Mouse (Mus musculus): Measurements from ENCODE around the gene Cyp4f39. TPM values are rescaled to one million over a fixed set of nuclear protein-coding genes. Genes with fewer than 3 reads are reported as not detected.
"Not testable (repeated sequence)": the region's sequence is repeated elsewhere in the genome, so short reads cannot be mapped to it uniquely, and the experiment has no call there.

Cyp4f39 gene
- polyA plus RNA-seq, 1 experiment from 2014 or later: 0.98 TPM

- Histone ChIP-seq H3K4me1 (ENCODE audit: control insufficient read depth, insufficient read depth, low read length) (no peaks in the 10 kb centered on the region), H3K9me3 (replicated peaks; ENCODE audit: control insufficient read depth, low read length) (no peaks in the 10 kb centered on the region), H3K36me3 (replicated peaks; ENCODE audit: control insufficient read depth, insufficient read depth, low read depth, low read length) (no peaks in the 10 kb centered on the region), H3K27ac (replicated peaks; ENCODE audit: low read depth, low read length) (no peak overlapping the region), H3K4me2 (ENCODE audit: low read depth, low read length) (no peak overlapping the region), H3K9ac (replicated peaks; ENCODE audit: low read length) (no peak overlapping the region), H3K27me3 (ENCODE audit: control insufficient read depth, insufficient read depth, low read length) (no peaks in the 10 kb centered on the region; the same call in 1 of the 2 replicates), H3K4me3 (ENCODE audit: low read depth, low read length) (no peak overlapping the region)
- peak; percentile 85 for DNase-seq (ENCODE audit: low spot score)
- peak; percentile 77 for ATAC-seq (replicated peaks; ENCODE audit: insufficient number of reproducible peaks, low FRiP score, low TSS enrichment, low read depth)
- WGBS: 62% methylated on average over 1 of the region's 1 CpGs
Observed at GRCm38 (mm10) chr17:32494601-32495000, 42.1 kb downstream of the Cyp4f39 start.

- WGBS: 93% methylated on average over 4 of the region's 4 CpGs
- H3K9ac ChIP-seq (replicated peaks; ENCODE audit: low read length); H3K27ac ChIP-seq (replicated peaks; ENCODE audit: low read depth, low read length); H3K4me2 ChIP-seq (ENCODE audit: low read depth, low read length); ATAC-seq (replicated peaks; ENCODE audit: insufficient number of reproducible peaks, low FRiP score, low TSS enrichment, low read depth); H3K4me3 ChIP-seq (ENCODE audit: low read depth, low read length); H3K9me3 ChIP-seq (replicated peaks; ENCODE audit: control insufficient read depth, low read length); DNase-seq (ENCODE audit: low spot score); H3K27me3 ChIP-seq (ENCODE audit: control insufficient read depth, insufficient read depth, low read length); H3K36me3 ChIP-seq (replicated peaks; ENCODE audit: control insufficient read depth, insufficient read depth, low read depth, low read length); H3K4me1 ChIP-seq (ENCODE audit: control insufficient read depth, insufficient read depth, low read length): not testable (repeated sequence)
Observed at GRCm38 (mm10) chr17:32500511-32500910, 48.0 kb downstream of the Cyp4f39 start.

GRCm38 (mm10) chr17:32501051-32501450, 48.5 kb downstream of the Cyp4f39 start:
- Histone ChIP-seq H3K9me3 (replicated peaks; ENCODE audit: control insufficient read depth, low read length) (no peaks in the 10 kb centered on the region), H3K4me1 (ENCODE audit: control insufficient read depth, insufficient read depth, low read length) (no peaks in the 10 kb centered on the region), H3K27ac (replicated peaks; ENCODE audit: low read depth, low read length) (no peak overlapping the region), H3K27me3 (ENCODE audit: control insufficient read depth, insufficient read depth, low read length) (no peaks in the 10 kb centered on the region), H3K36me3 (replicated peaks; ENCODE audit: control insufficient read depth, insufficient read depth, low read depth, low read length) (no peaks in the 10 kb centered on the region), H3K4me3 (ENCODE audit: low read depth, low read length) (no peak overlapping the region), H3K4me2 (ENCODE audit: low read depth, low read length) (no peak overlapping the region), H3K9ac (replicated peaks; ENCODE audit: low read length) (no peak overlapping the region)
- ATAC-seq (replicated peaks; ENCODE audit: insufficient number of reproducible peaks, low FRiP score, low TSS enrichment, low read depth) (no peak), DNase-seq (ENCODE audit: low spot score) (no peak)
- WGBS: 68% methylated on average over 3 of the region's 3 CpGs

- ATAC-seq (replicated peaks; ENCODE audit: insufficient number of reproducible peaks, low FRiP score, low TSS enrichment, low read depth): no peak
- Histone ChIP-seq H3K27me3 (ENCODE audit: control insufficient read depth, insufficient read depth, low read length) (no peaks in the 10 kb centered on the region), H3K9me3 (replicated peaks; ENCODE audit: control insufficient read depth, low read length) (no peaks in the 10 kb centered on the region), H3K4me2 (ENCODE audit: low read depth, low read length) (no peak overlapping the region), H3K36me3 (replicated peaks; ENCODE audit: control insufficient read depth, insufficient read depth, low read depth, low read length) (no peaks in the 10 kb centered on the region), H3K27ac (replicated peaks; ENCODE audit: low read depth, low read length) (no peak overlapping the region), H3K9ac (replicated peaks; ENCODE audit: low read length) (no peak overlapping the region), H3K4me3 (ENCODE audit: low read depth, low read length) (no peak overlapping the region), H3K4me1 (ENCODE audit: control insufficient read depth, insufficient read depth, low read length) (no peaks in the 10 kb centered on the region)
- no peak for DNase-seq (ENCODE audit: low spot score)
- WGBS: 71% methylated on average over 2 of the region's 2 CpGs
Observed at GRCm38 (mm10) chr17:32503111-32503510, 50.6 kb downstream of the Cyp4f39 start.

- peak; percentile 92 for ATAC-seq (replicated peaks; ENCODE audit: insufficient number of reproducible peaks, low FRiP score, low TSS enrichment, low read depth)
- H3K4me2 ChIP-seq (ENCODE audit: low read depth, low read length): peak within 1 kb of the TSS; percentile 49
Observed at GRCm38 (mm10) chr17:32505851-32506728, 53.6 kb downstream of the Cyp4f39 start, which contains the start of gene Cyp4f17. TSS of gene Cyp4f17 (plus strand) at chr17:32506050.

GRCm38 (mm10) chr17:32506729-32507245, 54.3 kb downstream of the Cyp4f39 start:
- H3K9me3 ChIP-seq (replicated peaks; ENCODE audit: control insufficient read depth, low read length): no peaks in the 10 kb centered on the region
- peak overlapping the region; percentile 65 for H3K9ac ChIP-seq (replicated peaks; ENCODE audit: low read length)
- H3K27me3 ChIP-seq (ENCODE audit: control insufficient read depth, insufficient read depth, low read length): no peaks in the 10 kb centered on the region
- H3K36me3 ChIP-seq (replicated peaks; ENCODE audit: control insufficient read depth, insufficient read depth, low read depth, low read length): no peaks in the 10 kb centered on the region
- DNase-seq (ENCODE audit: low spot score): no peak
- H3K4me2 ChIP-seq (ENCODE audit: low read depth, low read length): peak overlapping the region; percentile 49
- no peak; the same call in 1 of the 2 replicates for ATAC-seq (replicated peaks; ENCODE audit: insufficient number of reproducible peaks, low FRiP score, low TSS enrichment, low read depth)
- no peaks in the 10 kb centered on the region for H3K4me1 ChIP-seq (ENCODE audit: control insufficient read depth, insufficient read depth, low read length)
- WGBS: 28% methylated on average over 9 of the region's 9 CpGs
- H3K4me3 ChIP-seq (ENCODE audit: low read depth, low read length): peak overlapping the region; percentile 34
- peak overlapping the region; percentile 56 for H3K27ac ChIP-seq (replicated peaks; ENCODE audit: low read depth, low read length)

More at GRCm38 (mm10) chr17:32505851-32506728, 53.6 kb downstream of the Cyp4f39 start, which contains the start of gene Cyp4f17:
- Histone ChIP-seq H3K27ac (replicated peaks; ENCODE audit: low read depth, low read length) (peak within 1 kb of the TSS; percentile 56), H3K36me3 (replicated peaks; ENCODE audit: control insufficient read depth, insufficient read depth, low read depth, low read length) (no peaks in the 10 kb centered on the region), H3K9me3 (replicated peaks; ENCODE audit: control insufficient read depth, low read length) (no peaks in the 10 kb centered on the region), H3K4me3 (ENCODE audit: low read depth, low read length) (peak within 1 kb of the TSS; percentile 34), H3K4me1 (ENCODE audit: control insufficient read depth, insufficient read depth, low read length) (no peaks in the 10 kb centered on the region), H3K27me3 (ENCODE audit: control insufficient read depth, insufficient read depth, low read length) (no peaks in the 10 kb centered on the region), H3K9ac (replicated peaks; ENCODE audit: low read length) (peak within 1 kb of the TSS; percentile 65)
- WGBS: 1% methylated on average over 24 of the region's 30 CpGs
- DNase-seq (ENCODE audit: low spot score): peak; percentile 79

- no peaks in the 10 kb centered on the region for H3K27me3 ChIP-seq (ENCODE audit: control insufficient read depth, insufficient read depth, low read length)
- no peak overlapping the region for H3K4me3 ChIP-seq (ENCODE audit: low read depth, low read length)
- no peak overlapping the region for H3K9ac ChIP-seq (replicated peaks; ENCODE audit: low read length)
- H3K4me1 ChIP-seq (ENCODE audit: control insufficient read depth, insufficient read depth, low read length): no peaks in the 10 kb centered on the region
- H3K27ac ChIP-seq (replicated peaks; ENCODE audit: low read depth, low read length): no peak overlapping the region
- 77% methylated on average over 5 of the region's 5 CpGs for WGBS
- no peak for ATAC-seq (replicated peaks; ENCODE audit: insufficient number of reproducible peaks, low FRiP score, low TSS enrichment, low read depth)
- H3K36me3 ChIP-seq (replicated peaks; ENCODE audit: control insufficient read depth, insufficient read depth, low read depth, low read length): no peaks in the 10 kb centered on the region
- DNase-seq (ENCODE audit: low spot score): no peak
- H3K4me2 ChIP-seq (ENCODE audit: low read depth, low read length): no peak overlapping the region
- H3K9me3 ChIP-seq (replicated peaks; ENCODE audit: control insufficient read depth, low read length): no peaks in the 10 kb centered on the region
Observed at GRCm38 (mm10) chr17:32516126-32516525, 63.6 kb downstream of the Cyp4f39 start.

GRCm38 (mm10) chr17:32521981-32522380, 69.5 kb downstream of the Cyp4f39 start:
- Histone ChIP-seq H3K4me1 (ENCODE audit: control insufficient read depth, insufficient read depth, low read length) (no peaks in the 10 kb centered on the region), H3K27ac (replicated peaks; ENCODE audit: low read depth, low read length) (no peak overlapping the region), H3K9ac (replicated peaks; ENCODE audit: low read length) (no peak overlapping the region), H3K4me2 (ENCODE audit: low read depth, low read length) (no peak overlapping the region), H3K27me3 (ENCODE audit: control insufficient read depth, insufficient read depth, low read length) (no peaks in the 10 kb centered on the region), H3K36me3 (replicated peaks; ENCODE audit: control insufficient read depth, insufficient read depth, low read depth, low read length) (no peaks in the 10 kb centered on the region), H3K9me3 (replicated peaks; ENCODE audit: control insufficient read depth, low read length) (no peaks in the 10 kb centered on the region), H3K4me3 (ENCODE audit: low read depth, low read length) (no peak overlapping the region)
- DNase-seq (ENCODE audit: low spot score): no peak
- ATAC-seq (replicated peaks; ENCODE audit: insufficient number of reproducible peaks, low FRiP score, low TSS enrichment, low read depth): no peak
- WGBS: 89% methylated on average over 5 of the region's 5 CpGs

Measured in embryonic facial prominence, embryonic 11.5 days (tissue).